Mouse (Mus musculus): ENCODE results near the gene Cd59a. TPM values are rescaled to one million over a fixed set of nuclear protein-coding genes. Genes with fewer than 3 reads are reported as not detected.

Cd59a gene
- polyA plus RNA-seq, 1 experiment from 2014 or later: 67.0 TPM

- WGBS: 44% methylated on average over 8 of the region's 8 CpGs
- no peak overlapping the region for H3K9ac ChIP-seq (ENCODE audit: low read depth, low read length)
- no peak overlapping the region for H3K4me2 ChIP-seq (ENCODE audit: low read length)
- DNase-seq (ENCODE audit: low spot score) (peak; percentile 88), ATAC-seq (replicated peaks; ENCODE audit: low FRiP score, low read depth) (no peak)
- no peaks in the 10 kb centered on the region for H3K36me3 ChIP-seq (ENCODE audit: insufficient read depth, low read length)
- no peak overlapping the region for H3K4me3 ChIP-seq (replicated peaks; ENCODE audit: low read depth, low read length)
- no peaks in the 10 kb centered on the region for H3K27me3 ChIP-seq (ENCODE audit: insufficient read depth, low read length)
- TF ChIP-seq CTCF (IDR thresholded peaks at IDR 0.05; ENCODE audit: low read depth): peak; percentile 98
- H3K9me3 ChIP-seq (replicated peaks; ENCODE audit: low read length): no peaks in the 10 kb centered on the region
- no peaks in the 10 kb centered on the region for H3K4me1 ChIP-seq (replicated peaks; ENCODE audit: insufficient read depth, low read length)
- no peak overlapping the region for H3K27ac ChIP-seq
Observed at GRCm38 (mm10) chr2:104134150-104135056, 38.8 kb downstream of the Cd59a start.

DNA sequence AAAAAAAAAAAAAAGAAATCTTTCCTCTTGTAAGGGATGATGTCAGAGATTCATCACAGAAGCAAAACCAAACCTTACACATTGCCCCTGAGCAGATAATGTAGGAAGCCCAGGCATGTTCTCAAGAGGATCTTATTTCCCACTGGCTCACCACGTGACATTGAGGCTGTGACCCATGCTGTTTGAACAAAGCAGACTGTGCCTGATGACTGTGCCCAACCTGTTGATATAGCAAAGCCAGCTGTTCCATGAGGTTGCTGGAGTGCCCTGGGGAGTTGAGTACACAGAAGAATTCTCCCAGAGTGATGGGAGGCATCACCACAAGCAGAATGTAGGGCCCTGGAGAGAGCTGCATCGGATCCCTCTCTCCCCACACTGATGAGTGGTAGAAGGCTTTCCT lies 40.3 kb downstream of the Cd59a start:
- Histone ChIP-seq H3K27ac (no peak overlapping the region), H3K27me3 (ENCODE audit: insufficient read depth, low read length) (no peaks in the 10 kb centered on the region), H3K9me3 (replicated peaks; ENCODE audit: low read length) (no peaks in the 10 kb centered on the region), H3K9ac (ENCODE audit: low read depth, low read length) (no peak overlapping the region), H3K4me2 (ENCODE audit: low read length) (no peak overlapping the region), H3K4me1 (replicated peaks; ENCODE audit: insufficient read depth, low read length) (no peaks in the 10 kb centered on the region), H3K4me3 (replicated peaks; ENCODE audit: low read depth, low read length) (no peak overlapping the region), H3K36me3 (ENCODE audit: insufficient read depth, low read length) (no peaks in the 10 kb centered on the region)
- TF ChIP-seq CTCF (IDR thresholded peaks at IDR 0.05; ENCODE audit: low read depth): no peak
- WGBS: 47% methylated on average over 2 of the region's 2 CpGs
- no peak for ATAC-seq (replicated peaks; ENCODE audit: low FRiP score, low read depth)
- DNase-seq (ENCODE audit: low spot score): no peak

- TF ChIP-seq CTCF (IDR thresholded peaks at IDR 0.05; ENCODE audit: low read depth): no peak
- 90% methylated on average over 8 of the region's 8 CpGs for WGBS
- no peak overlapping the region for H3K9ac ChIP-seq (ENCODE audit: low read depth, low read length)
- no peak for DNase-seq (ENCODE audit: low spot score)
- no peak for ATAC-seq (replicated peaks; ENCODE audit: low FRiP score, low read depth)
- H3K4me1 ChIP-seq (replicated peaks; ENCODE audit: insufficient read depth, low read length): no peaks in the 10 kb centered on the region
- no peak overlapping the region for H3K4me3 ChIP-seq (replicated peaks; ENCODE audit: low read depth, low read length)
- no peaks in the 10 kb centered on the region for H3K36me3 ChIP-seq (ENCODE audit: insufficient read depth, low read length)
- H3K27ac ChIP-seq: no peak overlapping the region
- no peaks in the 10 kb centered on the region for H3K27me3 ChIP-seq (ENCODE audit: insufficient read depth, low read length)
- H3K9me3 ChIP-seq (replicated peaks; ENCODE audit: low read length): no peaks in the 10 kb centered on the region
- no peak overlapping the region for H3K4me2 ChIP-seq (ENCODE audit: low read length)
Observed at GRCm38 (mm10) chr2:104142140-104142539, 46.5 kb downstream of the Cd59a start.

DNA sequence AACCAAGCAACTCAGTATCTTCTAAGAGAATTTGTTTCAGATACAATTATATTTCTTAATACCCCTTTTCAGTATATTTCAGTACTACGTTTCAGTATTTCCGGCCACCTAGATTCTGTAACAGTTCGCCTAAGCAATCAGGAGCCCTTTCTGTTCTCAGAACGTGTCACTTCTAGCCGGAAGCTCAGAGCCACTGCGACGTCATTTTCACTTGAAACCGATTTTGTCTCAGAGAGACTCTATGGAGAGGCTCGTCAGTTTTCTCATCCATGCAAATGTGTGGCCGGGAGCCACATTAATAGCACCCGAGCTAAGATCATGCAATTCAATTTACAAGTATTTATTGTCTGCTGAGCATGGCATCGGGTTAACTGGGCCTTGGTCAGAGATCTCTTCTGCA lies 48.4 kb downstream of the Cd59a start:
- H3K4me3 ChIP-seq (replicated peaks; ENCODE audit: low read depth, low read length): no peak overlapping the region
- H3K9me3 ChIP-seq (replicated peaks; ENCODE audit: low read length): no peaks in the 10 kb centered on the region
- WGBS: 84% methylated on average over 12 of the region's 12 CpGs
- H3K27me3 ChIP-seq (ENCODE audit: insufficient read depth, low read length): no peaks in the 10 kb centered on the region
- 0 out of 2 replicates have a peak, but pooled peaks cover 7% of the 10 kb centered on the region for H3K4me1 ChIP-seq (replicated peaks; ENCODE audit: insufficient read depth, low read length)
- ATAC-seq (replicated peaks; ENCODE audit: low FRiP score, low read depth): no peak
- no peak overlapping the region for H3K9ac ChIP-seq (ENCODE audit: low read depth, low read length)
- no peaks in the 10 kb centered on the region for H3K36me3 ChIP-seq (ENCODE audit: insufficient read depth, low read length)
- no peak overlapping the region for H3K4me2 ChIP-seq (ENCODE audit: low read length)
- H3K27ac ChIP-seq: no peak overlapping the region
- no peak for DNase-seq (ENCODE audit: low spot score)
- TF ChIP-seq CTCF (IDR thresholded peaks at IDR 0.05; ENCODE audit: low read depth): no peak

GRCm38 (mm10) chr2:104145983-104146382 lies 50.4 kb downstream of the Cd59a start:
- ATAC-seq (replicated peaks; ENCODE audit: low FRiP score, low read depth) (no peak; the same call in 1 of the 2 replicates), DNase-seq (ENCODE audit: low spot score) (no peak)
- 0 out of 2 replicates have a peak, but pooled peaks cover 7% of the 10 kb centered on the region for H3K4me1 ChIP-seq (replicated peaks; ENCODE audit: insufficient read depth, low read length)
- no peak overlapping the region for H3K9ac ChIP-seq (ENCODE audit: low read depth, low read length)
- H3K4me3 ChIP-seq (replicated peaks; ENCODE audit: low read depth, low read length): no peak overlapping the region
- TF ChIP-seq CTCF (IDR thresholded peaks at IDR 0.05; ENCODE audit: low read depth): peak; percentile 41
- 64% methylated on average over 1 of the region's 1 CpGs for WGBS
- no peak overlapping the region for H3K27ac ChIP-seq
- H3K4me2 ChIP-seq (ENCODE audit: low read length): no peak overlapping the region
- H3K27me3 ChIP-seq (ENCODE audit: insufficient read depth, low read length): no peaks in the 10 kb centered on the region
- H3K36me3 ChIP-seq (ENCODE audit: insufficient read depth, low read length): no peaks in the 10 kb centered on the region
- H3K9me3 ChIP-seq (replicated peaks; ENCODE audit: low read length): no peaks in the 10 kb centered on the region

DNA sequence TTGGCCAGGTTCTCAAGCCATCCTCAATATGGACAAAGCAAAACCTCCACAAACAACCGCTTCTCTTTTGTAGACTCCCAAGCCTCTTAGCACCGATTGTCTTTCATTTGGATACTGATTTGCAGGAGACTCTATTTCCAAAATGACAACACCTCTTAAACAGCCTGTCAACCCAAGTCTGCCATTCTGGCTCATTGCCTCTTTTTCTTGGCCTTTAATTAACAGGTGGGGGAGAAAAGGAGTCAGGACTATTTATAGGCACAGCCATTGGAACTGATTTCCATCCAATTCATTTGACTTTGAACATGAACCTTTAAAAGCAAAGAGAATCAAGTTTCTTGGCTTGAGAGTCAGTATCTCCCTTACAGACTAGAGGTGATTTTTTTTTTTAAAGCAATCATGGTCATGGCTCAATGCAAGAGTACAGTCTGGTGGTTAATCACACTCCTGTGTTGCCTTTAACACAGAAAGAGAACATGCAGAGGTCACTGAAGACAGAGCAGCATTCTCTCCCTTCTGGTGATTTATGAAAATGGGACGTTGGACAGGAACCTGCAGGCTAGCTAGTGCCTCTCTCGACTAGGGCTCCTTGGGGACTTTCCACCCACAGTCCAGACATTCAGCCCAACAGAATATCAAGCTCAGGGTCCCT lies 52.4 kb downstream of the Cd59a start:
- H3K4me3 ChIP-seq (replicated peaks; ENCODE audit: low read depth, low read length): no peak overlapping the region
- peak overlapping the region; percentile 19; the same call in 1 of the 2 replicates for H3K27ac ChIP-seq
- H3K27me3 ChIP-seq (ENCODE audit: insufficient read depth, low read length): no peaks in the 10 kb centered on the region
- no peak for TF ChIP-seq CTCF (IDR thresholded peaks at IDR 0.05; ENCODE audit: low read depth)
- no peak; the same call in 1 of the 2 replicates for ATAC-seq (replicated peaks; ENCODE audit: low FRiP score, low read depth)
- 0 out of 2 replicates have a peak, but pooled peaks cover 7% of the 10 kb centered on the region for H3K4me1 ChIP-seq (replicated peaks; ENCODE audit: insufficient read depth, low read length)
- no peak overlapping the region for H3K9ac ChIP-seq (ENCODE audit: low read depth, low read length)
- no peaks in the 10 kb centered on the region for H3K9me3 ChIP-seq (replicated peaks; ENCODE audit: low read length)
- no peak overlapping the region for H3K4me2 ChIP-seq (ENCODE audit: low read length)
- 17% methylated on average over 4 of the region's 4 CpGs for WGBS
- DNase-seq (ENCODE audit: low spot score): peak; percentile 78
- no peaks in the 10 kb centered on the region for H3K36me3 ChIP-seq (ENCODE audit: insufficient read depth, low read length)

Measured in kidney, postnatal 0 days (tissue).